Mouse (Mus musculus): ENCODE measurements at regions not wholly inside any gene's neighbourhood (a gene's known extent, or its start where the extent isn't known, plus 50 kb on each side); places are given as distances from the start of the nearest gene placed in this dataset.

DNA sequence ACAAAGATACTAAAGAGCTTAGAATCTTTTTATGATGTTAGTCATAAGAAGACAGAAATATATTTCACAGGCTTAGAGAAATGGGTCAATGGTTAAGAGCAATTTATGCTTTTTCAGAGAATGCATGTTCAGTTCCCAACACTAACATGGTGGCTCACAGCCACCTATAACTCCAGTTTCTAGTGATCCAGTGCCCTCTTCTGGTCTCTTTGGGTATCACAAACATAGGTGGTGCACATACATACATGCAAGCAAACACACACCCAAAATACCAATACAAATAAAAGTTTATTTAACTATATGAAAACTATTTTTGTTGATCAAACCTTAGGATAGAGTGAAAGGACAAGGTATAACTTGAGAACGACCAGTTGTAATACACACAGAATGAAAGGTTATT lies 308.0 kb downstream of the Cmpk2 start:
- no peak for DNase-seq

DNA sequence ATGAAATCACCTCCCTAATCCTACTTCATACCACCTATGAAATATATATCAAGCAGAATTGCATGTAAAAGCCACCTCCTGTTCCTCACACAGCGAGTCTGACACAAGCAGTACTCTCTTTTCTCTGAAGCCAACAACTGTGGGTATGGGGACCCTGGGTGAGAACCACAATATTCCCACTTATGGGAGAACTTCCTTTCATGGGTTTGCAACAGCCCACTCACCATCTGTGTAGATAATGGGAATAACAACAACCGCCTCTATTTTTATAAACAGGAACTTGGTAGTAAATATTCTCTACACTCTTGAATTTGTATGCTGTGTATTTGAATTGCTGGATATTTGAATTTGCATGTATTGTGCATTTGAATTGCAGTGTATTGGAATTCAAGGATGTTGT lies 305.0 kb downstream of the Cmpk2 start:
- no peak for DNase-seq

DNA sequence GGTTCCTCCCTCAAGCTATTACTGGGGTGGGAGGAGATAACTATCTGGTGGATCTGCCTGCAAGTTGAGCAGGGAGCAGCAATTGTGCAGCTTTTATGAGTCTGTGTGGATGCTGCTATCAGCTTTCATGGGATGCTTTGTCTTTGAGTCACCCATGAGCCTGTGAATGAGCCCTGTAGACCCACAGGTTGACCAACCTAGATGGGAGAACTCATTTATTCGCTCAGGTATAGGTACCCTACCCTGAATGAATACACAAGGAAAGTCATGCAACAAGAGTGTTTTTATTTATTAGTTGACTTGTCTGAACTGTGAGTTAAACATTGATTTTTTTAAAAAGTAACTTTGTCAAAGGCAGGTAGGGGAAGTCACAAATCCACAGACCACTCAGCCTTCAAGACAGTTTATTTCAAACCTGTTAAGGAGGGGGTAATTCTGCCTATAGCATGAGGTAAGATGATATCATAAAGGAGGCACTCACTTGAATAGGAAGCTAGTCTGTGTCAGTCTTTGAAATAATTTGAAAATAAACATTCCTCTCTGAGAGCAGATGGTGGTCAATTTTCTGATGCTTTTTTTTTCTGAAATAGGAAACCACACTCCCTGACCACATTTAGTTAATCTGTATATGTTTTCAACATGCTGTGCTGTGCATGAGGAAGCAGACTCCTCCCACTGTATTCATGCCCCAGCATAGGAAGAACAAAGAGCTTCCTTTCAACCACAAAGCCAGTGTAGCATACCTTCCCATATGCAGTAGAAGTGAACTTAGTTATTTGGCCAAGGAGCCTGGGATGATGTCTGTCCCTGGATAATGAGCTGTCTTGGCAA lies 302.0 kb downstream of the Cmpk2 start:
- no peak for DNase-seq

DNA sequence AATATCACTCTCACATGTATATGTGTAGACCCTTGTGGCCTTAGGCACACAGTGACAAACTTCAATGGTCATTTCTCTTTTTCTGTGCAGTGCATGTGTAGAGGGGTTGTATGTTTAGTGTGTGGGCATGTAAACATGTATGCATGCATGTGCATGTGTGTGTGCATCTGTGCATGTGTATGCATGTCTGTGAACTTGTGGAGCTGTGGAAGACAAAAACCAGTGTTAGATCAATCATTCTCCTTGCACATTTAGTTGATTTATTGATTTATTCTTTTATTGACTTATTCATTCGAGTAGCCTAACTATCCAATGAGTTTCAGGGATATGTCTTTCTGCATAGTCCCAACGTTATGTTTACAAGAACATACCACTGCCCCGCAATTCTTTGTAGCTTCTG lies 298.5 kb downstream of the Cmpk2 start:
- no peak for DNase-seq

DNA sequence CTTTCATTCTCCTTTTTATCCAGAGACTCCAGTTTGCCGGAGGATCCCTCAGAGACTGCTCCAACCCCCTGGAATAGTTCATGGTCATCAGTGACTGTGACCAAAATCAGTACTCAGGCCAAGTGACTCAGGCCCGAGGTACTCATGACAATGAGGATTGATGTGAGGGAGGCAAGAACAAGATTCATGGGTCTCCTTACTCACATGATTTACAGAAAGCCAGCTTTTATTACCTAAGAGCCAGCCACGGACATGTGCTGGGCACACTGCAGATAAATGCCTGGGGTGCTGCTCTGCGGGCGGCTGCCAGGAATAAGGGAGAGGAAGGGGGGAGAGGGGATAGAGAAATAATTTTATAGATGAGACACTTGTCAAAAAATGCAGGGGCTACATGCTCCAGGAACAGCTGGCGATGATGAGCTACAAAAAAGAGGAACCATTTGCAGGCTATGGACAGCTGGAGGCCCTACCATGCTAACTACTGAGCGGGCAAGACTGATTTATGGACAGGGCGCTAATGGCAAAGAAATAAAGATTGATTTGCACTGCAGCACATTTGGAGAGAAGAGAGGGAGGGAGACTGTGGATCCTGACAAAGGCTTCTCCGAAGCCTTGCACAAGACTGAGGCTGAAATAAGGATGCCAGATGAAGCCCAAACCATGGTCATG lies 289.8 kb downstream of the Cmpk2 start:
- no peak for DNase-seq

DNA sequence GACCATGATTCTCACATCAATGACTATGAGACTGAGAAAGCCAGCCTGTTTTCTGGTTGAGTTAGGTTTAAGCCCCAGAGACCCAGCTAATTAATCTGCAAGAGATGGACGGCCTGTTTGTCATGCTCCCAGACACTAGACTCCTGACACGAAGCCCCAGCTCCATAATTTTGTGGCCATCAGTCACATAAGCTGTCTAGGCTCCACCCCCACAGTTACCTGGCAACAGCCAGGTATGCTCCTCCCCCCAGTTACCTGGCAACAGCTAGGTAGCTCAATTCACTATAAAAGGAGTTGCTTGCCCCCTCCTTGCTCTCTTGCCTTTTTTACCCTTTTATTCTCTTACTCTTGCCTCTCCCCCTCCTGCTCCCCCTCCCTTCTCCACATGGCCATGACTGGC lies 287.3 kb downstream of the Cmpk2 start:
- DNase-seq = no peak

DNA sequence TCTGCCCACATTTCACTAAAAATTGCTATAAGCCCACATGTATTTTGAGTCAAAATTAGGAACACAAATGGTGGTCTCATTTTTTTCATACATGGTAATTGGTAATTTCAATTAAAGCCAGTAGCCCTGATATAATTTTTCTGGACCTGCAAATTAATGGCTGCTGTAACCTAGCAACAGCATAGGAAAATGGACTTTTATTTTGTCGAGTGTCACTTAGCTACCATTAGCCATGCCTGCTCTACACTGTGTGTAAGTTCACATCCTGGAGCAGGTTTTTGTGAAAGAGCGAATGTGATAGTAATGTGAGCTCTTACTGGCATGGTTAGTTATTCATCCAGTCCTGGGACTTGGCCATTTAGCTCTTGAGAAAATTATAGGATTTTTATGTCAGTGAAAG lies 285.6 kb downstream of the Cmpk2 start:
- no peak for DNase-seq

DNA sequence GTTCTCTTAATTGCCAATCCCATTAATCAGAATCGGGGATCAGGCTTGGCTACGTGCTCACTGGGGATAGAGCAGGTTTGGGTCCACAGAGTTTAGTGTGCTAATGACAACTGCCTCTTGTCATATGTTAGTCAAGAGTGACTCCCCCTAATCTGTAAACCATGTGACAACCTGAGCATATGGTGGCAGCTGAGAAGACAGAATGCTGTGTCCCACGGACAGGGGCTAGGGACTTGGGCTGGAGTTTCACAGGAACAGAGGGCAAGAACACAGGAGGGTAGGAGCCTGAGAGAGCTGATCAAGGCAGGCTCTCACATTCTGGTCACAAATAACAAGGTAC lies 265.5 kb downstream of the Cmpk2 start:
- no peak for DNase-seq

DNA sequence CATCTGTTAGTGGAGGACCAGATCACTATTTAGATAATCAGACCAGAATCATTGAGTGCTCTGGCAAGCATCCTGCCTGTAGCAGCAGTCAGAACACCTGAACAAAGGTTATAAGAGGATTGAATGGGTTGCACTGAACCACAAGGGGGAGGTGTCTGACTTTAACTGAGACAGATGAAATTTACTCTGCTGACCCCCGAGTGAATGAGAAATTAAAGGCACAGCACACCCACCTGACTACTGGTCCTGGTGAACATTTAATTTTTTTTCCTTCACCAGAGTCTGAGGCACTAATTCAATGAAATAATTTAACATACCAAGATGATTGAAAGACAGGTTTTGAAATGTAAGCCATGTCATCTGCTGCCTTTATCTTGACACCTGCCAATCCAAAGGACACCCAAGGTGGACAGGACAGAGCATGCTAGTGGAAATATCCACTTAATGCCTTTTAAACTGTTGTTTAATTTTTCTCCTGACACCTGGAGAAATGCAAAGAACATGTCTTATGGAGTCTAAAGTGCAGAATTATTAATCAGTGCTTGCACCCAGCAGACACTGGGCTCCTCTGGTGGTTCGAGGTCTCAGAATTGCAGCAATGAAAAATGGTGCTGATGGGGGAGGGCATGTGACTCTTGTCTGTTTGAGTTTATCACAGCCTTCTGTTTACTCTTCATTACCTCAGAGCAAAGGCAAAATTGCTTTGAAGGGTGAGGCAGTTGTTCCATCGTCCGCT lies 265.0 kb downstream of the Cmpk2 start:
- no peak for DNase-seq

DNA sequence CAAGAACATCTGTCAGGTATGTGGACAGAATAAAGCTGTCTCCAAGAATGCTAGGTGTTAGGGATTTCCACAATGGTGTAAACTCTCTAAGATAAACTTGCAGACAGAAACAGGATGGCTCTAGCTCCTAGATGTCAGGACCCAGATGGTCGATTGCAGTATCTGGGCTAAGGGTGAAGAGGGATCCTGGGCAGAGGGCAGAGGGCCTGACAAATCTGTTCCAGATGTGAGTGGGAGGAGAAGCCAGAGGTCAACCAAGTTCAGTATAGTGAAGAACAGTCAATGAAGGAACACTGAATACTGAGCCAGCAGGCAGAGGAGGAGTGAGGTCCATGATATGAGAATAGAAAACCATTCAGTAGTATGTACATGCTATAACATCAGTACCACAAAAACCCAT lies 254.4 kb downstream of the Cmpk2 start:
- no peak for DNase-seq

DNA sequence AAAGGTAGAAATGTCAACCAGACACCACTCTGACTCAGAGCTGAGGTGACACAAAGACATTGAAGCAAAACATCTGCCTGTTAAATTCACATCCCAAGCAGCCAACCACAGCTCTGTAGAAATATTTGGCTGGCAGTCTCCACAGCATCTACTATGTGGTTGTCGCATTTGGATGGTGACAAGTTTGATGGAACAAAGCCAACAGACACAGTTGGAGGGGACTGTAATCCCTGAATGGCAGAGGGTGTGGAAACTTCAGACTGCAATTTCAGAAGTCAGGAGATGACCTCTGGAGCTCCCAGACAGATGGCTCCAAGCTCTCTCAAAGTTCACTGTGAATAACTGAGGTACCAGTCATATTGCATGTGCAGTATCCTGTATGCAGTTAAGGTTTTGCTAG lies 229.8 kb downstream of the Cmpk2 start:
- DNase-seq = no peak

DNA sequence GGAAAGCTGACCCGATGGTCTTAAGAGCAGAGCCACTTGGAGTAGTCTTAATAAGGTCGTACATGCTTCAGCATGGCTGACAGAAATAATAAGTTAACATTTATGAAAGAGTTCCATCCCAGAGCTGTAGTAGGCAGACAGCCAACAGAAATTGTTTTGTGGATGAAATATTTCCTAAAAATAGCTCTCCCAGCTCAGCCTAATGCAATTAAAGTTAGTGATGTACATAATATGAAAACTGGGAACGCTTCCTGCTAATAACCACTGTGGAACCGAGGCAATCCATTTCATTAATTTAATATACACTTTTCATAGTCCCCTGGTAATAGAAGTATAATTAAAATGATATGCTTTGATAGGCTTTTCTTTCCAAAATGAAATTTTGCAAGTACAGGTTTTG lies 219.0 kb downstream of the Cmpk2 start:
- no peak for DNase-seq

DNA sequence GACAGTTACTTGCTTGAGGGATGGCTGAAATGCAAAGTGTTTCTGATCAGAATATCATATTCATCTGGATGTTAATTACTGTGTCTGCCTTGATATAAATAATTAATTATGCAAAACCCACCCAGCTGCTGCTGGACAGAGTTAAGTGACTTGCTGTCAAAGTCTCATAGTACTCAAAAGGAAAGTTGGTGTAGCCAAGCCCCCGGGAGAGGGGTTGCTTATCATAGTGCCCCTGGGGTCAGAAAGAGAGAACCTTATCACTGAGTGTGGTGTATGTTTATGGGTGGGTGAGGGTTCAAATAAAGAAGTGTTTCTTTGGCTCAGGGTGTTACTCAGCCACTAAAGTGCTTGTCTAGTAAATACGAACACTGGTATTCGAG lies 211.6 kb downstream of the Cmpk2 start:
- no peak for DNase-seq

DNA sequence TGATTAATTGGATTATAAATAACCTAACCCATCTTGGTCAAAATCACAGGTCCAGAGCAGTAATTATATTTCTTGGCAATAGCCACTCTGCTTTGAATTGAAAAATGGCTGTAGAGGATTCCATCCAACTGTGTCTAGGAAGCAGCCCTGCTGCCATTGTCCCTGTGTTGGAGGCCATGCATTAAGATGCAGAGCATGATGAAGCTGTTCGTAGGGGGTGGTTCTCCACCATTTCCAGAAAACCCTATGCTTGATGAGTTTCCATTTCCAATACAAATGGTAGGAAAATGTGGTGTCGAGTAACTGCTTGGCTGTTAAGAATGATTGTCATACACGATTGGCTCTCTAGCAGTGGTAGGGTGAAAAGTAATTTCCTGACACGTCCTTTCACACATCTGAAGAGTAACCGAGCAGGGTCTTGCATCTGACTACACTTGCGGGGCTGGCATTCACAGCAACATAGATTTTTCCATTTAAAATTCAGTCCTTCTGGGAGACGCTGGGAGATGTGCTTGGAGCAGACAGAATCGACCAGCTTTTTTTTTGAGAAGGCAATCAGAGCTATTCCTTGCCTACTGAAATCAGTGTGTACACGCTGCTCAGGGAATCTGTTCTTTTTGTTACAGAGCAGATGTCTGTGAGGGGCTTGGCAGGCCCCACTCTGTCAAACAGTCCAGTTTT lies 211.0 kb downstream of the Cmpk2 start:
- DNase-seq = no peak

DNA sequence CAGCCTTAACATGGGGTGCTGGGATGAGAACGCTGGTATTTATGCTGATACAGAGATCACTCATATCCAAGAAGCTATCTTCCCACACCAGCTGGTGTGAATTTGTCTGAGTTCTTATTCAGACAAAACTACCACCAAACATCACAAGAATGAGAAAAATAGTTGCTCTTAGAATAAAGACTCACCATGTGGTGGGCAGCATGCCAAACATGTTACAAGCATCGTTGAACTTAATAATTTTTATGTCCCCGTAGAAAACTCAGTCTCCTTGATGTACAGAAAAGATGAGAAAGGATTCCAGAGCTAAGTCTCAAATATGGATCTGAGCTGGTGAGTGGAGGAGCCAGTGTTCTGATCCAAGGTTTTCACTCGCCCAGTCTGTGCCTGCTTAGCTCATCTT lies 196.5 kb downstream of the Cmpk2 start:
- DNase-seq = no peak

DNA sequence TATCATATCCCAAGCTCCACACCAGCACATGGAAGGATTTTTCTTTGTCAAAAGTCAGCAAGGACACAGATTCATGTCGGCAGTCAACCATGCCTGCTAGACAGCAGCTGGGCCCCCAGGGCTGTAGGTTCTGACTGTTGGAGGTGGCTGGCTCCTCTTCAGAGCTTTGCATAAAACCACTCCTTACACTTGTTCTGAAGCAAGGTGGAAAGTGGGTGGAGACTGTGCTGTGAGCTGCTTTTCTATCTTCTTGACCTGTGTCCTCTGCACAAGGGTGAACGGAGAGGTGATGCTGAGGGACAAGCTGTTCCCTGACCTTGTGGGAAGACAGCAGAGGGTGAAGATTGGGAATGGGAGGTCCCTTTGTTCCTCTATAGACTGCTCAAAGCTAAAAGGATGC lies 185.2 kb downstream of the Cmpk2 start:
- no peak for DNase-seq

DNA sequence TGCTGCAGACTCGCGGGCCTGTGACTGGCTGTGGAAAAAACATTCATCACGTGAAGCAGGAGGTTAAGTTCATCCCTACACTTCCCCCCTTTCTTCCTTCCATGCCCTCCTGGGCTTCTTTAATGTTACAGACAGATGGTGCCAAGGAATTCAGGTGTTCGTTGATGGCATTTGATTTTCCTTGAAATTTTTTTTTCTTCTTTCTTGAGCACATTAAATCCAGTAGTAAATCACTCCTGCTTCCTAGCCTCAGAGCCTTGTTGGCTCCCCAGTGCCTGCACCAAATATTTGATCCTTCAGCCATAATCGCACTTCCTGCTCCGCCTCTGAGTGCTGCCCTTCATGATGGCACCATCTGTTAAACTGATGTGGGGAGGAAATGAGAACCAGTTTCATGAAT lies 184.8 kb downstream of the Cmpk2 start:
- no peak for DNase-seq

DNA sequence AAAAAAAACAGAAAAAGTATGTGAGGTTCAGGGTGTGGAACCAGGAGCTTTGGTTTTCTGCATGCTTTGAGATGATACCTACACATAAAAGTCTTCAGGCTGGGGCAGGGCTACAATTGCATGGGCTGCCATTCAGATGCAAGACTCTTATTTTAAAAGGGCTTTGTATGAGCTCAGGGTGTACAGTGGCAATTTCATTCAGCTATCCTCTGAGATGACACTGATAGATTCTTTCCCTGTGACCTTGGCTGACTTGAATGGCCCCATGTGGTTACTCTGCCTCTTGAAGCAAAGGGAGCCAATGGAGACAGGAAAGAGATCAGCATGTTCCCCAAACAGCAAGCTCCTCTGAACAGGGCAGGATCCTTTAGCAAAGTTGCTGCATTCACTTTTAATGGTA lies 177.1 kb downstream of the Cmpk2 start:
- DNase-seq = no peak

DNA sequence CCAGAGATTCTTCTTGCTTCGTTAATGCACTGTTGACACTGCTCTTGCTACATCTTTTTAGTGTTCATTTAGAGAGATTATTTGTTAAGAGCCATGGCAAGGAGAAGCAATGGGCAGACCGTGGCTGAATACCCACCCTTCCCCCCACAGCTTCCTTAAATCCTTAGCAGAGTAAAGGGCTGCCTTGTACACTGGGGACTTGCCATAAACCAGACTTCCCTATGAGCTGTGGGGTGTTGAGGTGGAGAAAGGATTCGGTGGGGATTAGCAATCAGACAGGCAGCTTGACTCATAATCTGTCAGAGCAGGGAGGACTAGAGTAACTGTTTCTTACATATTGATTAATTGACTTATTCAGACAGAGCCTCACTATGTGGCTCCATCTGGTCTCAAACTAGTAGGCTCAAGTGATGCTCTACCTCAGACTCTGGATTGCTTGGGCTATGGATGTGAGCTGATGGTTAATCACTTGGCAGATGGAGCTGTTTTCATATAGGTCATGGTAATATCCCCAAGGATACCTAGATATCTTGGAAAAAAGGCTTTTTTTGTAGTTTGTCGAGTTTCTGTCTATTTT lies 166.7 kb downstream of the Cmpk2 start:
- DNase-seq = no peak

DNA sequence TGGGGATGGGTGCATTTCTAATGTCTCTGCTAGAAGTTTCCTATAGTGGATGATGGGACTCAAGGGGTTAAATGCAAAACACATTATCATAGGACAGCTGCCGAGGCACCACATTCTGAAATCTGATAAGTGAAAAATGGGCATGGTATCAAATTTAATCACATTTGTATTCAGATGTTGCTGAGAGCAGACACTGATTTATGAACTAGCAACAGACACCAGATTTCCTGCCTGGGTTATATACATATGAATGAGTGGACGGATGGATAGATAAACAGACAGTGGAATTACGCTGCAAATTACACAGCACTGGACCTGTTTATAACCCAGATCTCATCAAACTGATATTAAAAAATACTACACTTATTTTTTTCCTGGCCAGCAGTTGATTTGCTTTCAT lies 166.2 kb downstream of the Cmpk2 start:
- DNase-seq = no peak

DNA sequence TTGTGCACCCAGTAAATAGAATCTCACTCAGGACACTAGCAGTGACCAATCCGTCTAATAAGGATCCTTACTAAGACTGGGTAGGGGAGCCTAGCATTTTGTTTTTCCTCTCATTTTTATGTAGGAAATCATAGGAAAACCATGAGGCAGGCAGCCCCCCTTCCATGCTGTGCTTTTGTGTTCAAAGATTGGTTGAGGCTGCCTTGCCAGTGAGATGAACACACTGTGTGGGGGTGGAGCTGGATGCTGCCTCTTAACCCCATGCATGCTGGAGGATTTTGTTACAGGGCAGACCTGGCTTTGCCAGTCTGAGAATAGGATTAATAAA lies 162.8 kb downstream of the Cmpk2 start:
- DNase-seq = no peak

DNA sequence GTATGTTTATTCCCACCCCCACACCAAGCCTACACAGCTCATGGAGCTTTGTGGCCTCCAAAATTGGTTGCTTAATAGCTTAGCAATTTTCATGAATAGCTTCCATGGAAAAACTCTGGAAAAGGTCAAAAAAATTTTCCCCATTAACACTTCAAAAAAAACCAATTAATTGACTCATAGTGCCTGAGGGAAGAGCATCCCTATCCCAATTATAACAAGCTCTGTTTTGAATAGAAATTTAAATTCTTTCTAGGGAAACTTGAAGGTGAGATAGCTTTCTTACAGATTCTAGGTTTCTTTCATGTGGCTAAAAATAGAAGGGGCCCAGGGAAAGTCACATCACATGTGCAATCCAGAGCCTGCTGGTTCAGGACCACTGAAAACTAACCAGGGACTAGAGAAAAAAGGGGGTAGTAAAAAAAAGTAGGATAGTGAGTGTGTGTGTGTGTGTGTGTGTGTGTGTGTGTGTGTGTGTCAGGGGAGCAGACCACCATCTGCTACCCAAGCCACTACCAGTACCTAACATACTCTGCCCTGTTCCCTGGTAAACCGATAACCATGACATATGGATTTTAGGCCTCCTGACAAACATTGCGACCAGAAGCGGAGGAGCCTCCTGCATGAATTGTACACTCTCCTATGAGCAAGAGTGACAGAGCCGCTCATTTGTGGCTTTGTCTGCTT lies 162.2 kb downstream of the Cmpk2 start:
- DNase-seq = no peak

Measured in lung, adult 18-20 months (tissue).